Mouse (Mus musculus) kidney, embryonic 14.5 days (tissue): ENCODE data around the gene Psma7. TPM values are rescaled to one million over a fixed set of nuclear protein-coding genes. Genes with fewer than 3 reads are reported as not detected.
A peak's percentile ranks its signal among the peaks of the same experiment; 100 is the strongest.

Source experiments
- ATAC-seq: fragments of 200-750 bp; cut with Nextera tagmentation; 2 replicates; pipeline ENCODE4 v1.8.0; 2017; ENCODE audit warnings: moderate number of reproducible peaks, mild to moderate bottlenecking, moderate TSS enrichment, moderate library complexity; ENCODE audit not compliant: low FRiP score, low TSS enrichment
- H3K27ac ChIP-seq: fragments of 300-500 bp; sonication (generic); 2 replicates; pipeline ENCODE4 v1.5.1; 2014; ENCODE audit warnings: low read depth, mild to moderate bottlenecking, low read length, moderate library complexity, mixed read lengths
- H3K27me3 ChIP-seq: fragments of 300-500 bp; sonication (generic); 2 replicates; pipeline ENCODE4 v1.6.1; 2014; ENCODE audit warnings: mild to moderate bottlenecking, low read length; ENCODE audit not compliant: control insufficient read depth, insufficient read depth
- H3K36me3 ChIP-seq: fragments of 300-500 bp; sonication (generic); 2 replicates; pipeline ENCODE4 v1.6.1; 2014; ENCODE audit warnings: low read length, mixed read lengths; ENCODE audit not compliant: control insufficient read depth, insufficient read depth
- H3K4me1 ChIP-seq: fragments of 300-500 bp; sonication (generic); 2 replicates; pipeline ENCODE4 v1.6.1; 2014; ENCODE audit warnings: low read length, mixed read lengths; ENCODE audit not compliant: control insufficient read depth, insufficient read depth
- H3K4me2 ChIP-seq: fragments of 300-500 bp; sonication (generic); replicated peaks from 2 replicates; pipeline ENCODE4 v1.6.1; 2014; ENCODE audit warnings: low read depth, mild to moderate bottlenecking, low read length
- H3K4me3 ChIP-seq: fragments of 300-500 bp; sonication (generic); 2 replicates; pipeline ENCODE4 v1.5.1; 2014; ENCODE audit warnings: mild to moderate bottlenecking, low read length
- H3K9ac ChIP-seq: fragments of 300-500 bp; sonication (generic); 2 replicates; pipeline ENCODE4 v1.6.1; 2014; ENCODE audit warnings: low read depth, mild to moderate bottlenecking, low read length, moderate library complexity
- H3K9me3 ChIP-seq: fragments of 300-500 bp; sonication (generic); 2 replicates; pipeline ENCODE4 v1.6.1; 2016; ENCODE audit warnings: low read length; ENCODE audit not compliant: control insufficient read depth
- WGBS: fragments of 180-500 bp; shearing (Covaris S2); extraction: QIAGEN DNeasy Blood & Tissue Kit; methylation state at CpG from one replicate; pipeline ENCODE4 v1.1.7; 2014; 5-methylcytosine and 5-hydroxymethylcytosine counted together
- polyA plus RNA-seq: library from polyadenylated mRNA; unstranded; fragments of >200 nt; fragmentation: Nextera tagmentation; extraction: Ambion mirVana; gene quantifications from 2 replicates; pipeline ENCODE4 v1.2.1, GENCODE M21; 2014

The Psma7 gene
- polyA plus RNA-seq, 1 experiment from 2014 or later, result 771 TPM

GRCm38 (mm10) chr2:180072886-180073285 lies 30.7 kb upstream of the Psma7 start:
- ATAC-seq, result no peak
- WGBS, result 94% methylated on average over 7 of the region's 7 CpGs
- Histone ChIP-seq H3K9me3 (no peaks in the 10 kb centered on the region), H3K9ac (no peak overlapping the region), H3K27ac (no peak overlapping the region), H3K4me1 (peaks cover 7% of the 10 kb centered on the region), H3K4me2 (no peak overlapping the region), H3K27me3 (no peaks in the 10 kb centered on the region), H3K4me3 (no peak overlapping the region), H3K36me3 (peaks cover 14% of the 10 kb centered on the region; the same call in 1 of the 2 replicates)

- Histone ChIP-seq H3K9me3 (no peaks in the 10 kb centered on the region), H3K36me3 (peaks cover 12% of the 10 kb centered on the region), H3K4me1 (peaks cover 7% of the 10 kb centered on the region), H3K9ac (peak overlapping the region; percentile 71; the same call in 1 of the 2 replicates), H3K27me3 (no peaks in the 10 kb centered on the region), H3K4me2 (no peak overlapping the region), H3K27ac (no peak overlapping the region), H3K4me3 (no peak overlapping the region)
- WGBS, result 86% methylated on average over 2 of the region's 2 CpGs
- no peak for ATAC-seq
Observed at GRCm38 (mm10) chr2:180071671-180072070, 29.4 kb upstream of the Psma7 start.

GRCm38 (mm10) chr2:180070481-180071453 lies 28.5 kb upstream of the Psma7 start, which contains the start of gene Mtg2:
TSS of gene Mtg2 (plus strand) at chr2:180070588.
- Histone ChIP-seq H3K36me3 (peaks cover 12% of the 10 kb centered on the region), H3K4me2 (peak within 1 kb of the TSS; percentile 86), H3K9ac (peak within 1 kb of the TSS; percentile 71), H3K27me3 (no peaks in the 10 kb centered on the region), H3K27ac (peak within 1 kb of the TSS; percentile 67), H3K4me3 (peak within 1 kb of the TSS; percentile 68), H3K9me3 (no peaks in the 10 kb centered on the region), H3K4me1 (peaks cover 7% of the 10 kb centered on the region)
- ATAC-seq, result peak; percentile 97
- WGBS, result 7% methylated on average over 58 of the region's 58 CpGs

- Histone ChIP-seq H3K9me3 (no peaks in the 10 kb centered on the region), H3K4me3 (peak overlapping the region; percentile 68), H3K9ac (peak overlapping the region; percentile 71), H3K27ac (peak overlapping the region; percentile 67), H3K4me2 (peak overlapping the region; percentile 86), H3K36me3 (peaks cover 12% of the 10 kb centered on the region), H3K4me1 (peaks cover 7% of the 10 kb centered on the region), H3K27me3 (no peaks in the 10 kb centered on the region)
- WGBS, result 34% methylated on average over 20 of the region's 20 CpGs
- ATAC-seq, result peak; percentile 72
Observed at GRCm38 (mm10) chr2:180069770-180070480, 27.7 kb upstream of the Psma7 start.

GRCm38 (mm10) chr2:180063338-180064131 lies 21.3 kb upstream of the Psma7 start:
- no peak overlapping the region for H3K4me3 ChIP-seq
- no peak overlapping the region for H3K9ac ChIP-seq
- H3K4me2 ChIP-seq, result no peak overlapping the region
- WGBS, result 96% methylated on average over 11 of the region's 11 CpGs
- peaks cover 54% of the 10 kb centered on the region for H3K36me3 ChIP-seq
- no peaks in the 10 kb centered on the region for H3K4me1 ChIP-seq
- ATAC-seq, result no peak
- no peaks in the 10 kb centered on the region for H3K9me3 ChIP-seq
- H3K27me3 ChIP-seq, result no peaks in the 10 kb centered on the region
- no peak overlapping the region for H3K27ac ChIP-seq

- Histone ChIP-seq H3K4me2 (no peak overlapping the region), H3K4me3 (no peak overlapping the region), H3K27me3 (no peaks in the 10 kb centered on the region), H3K36me3 (peaks cover 43% of the 10 kb centered on the region), H3K9ac (no peak overlapping the region), H3K4me1 (no peaks in the 10 kb centered on the region), H3K27ac (no peak overlapping the region), H3K9me3 (no peaks in the 10 kb centered on the region)
- no peak for ATAC-seq
- WGBS, result 95% methylated on average over 9 of the region's 9 CpGs
Observed at GRCm38 (mm10) chr2:180053001-180053400, 10.8 kb upstream of the Psma7 start.

GRCm38 (mm10) chr2:180051986-180052733 lies 9.9 kb upstream of the Psma7 start:
- WGBS, result 87% methylated on average over 14 of the region's 14 CpGs
- no peak overlapping the region for H3K4me3 ChIP-seq
- no peaks in the 10 kb centered on the region for H3K4me1 ChIP-seq
- no peak overlapping the region for H3K27ac ChIP-seq
- no peak overlapping the region for H3K9ac ChIP-seq
- no peaks in the 10 kb centered on the region for H3K27me3 ChIP-seq
- no peaks in the 10 kb centered on the region for H3K9me3 ChIP-seq
- no peak overlapping the region for H3K4me2 ChIP-seq
- peaks cover 34% of the 10 kb centered on the region for H3K36me3 ChIP-seq
- ATAC-seq, result no peak

- H3K4me1 ChIP-seq, result no peaks in the 10 kb centered on the region
- no peak overlapping the region for H3K9ac ChIP-seq
- no peak overlapping the region for H3K4me3 ChIP-seq
- no peak overlapping the region for H3K27ac ChIP-seq
- 25% methylated on average over 5 of the region's 5 CpGs for WGBS
- H3K27me3 ChIP-seq, result no peaks in the 10 kb centered on the region
- peaks cover 24% of the 10 kb centered on the region; the same call in 1 of the 2 replicates for H3K36me3 ChIP-seq
- peak; percentile 60 for ATAC-seq
- H3K9me3 ChIP-seq, result no peaks in the 10 kb centered on the region
- no peak overlapping the region for H3K4me2 ChIP-seq
Observed at GRCm38 (mm10) chr2:180050986-180051385, 8.8 kb upstream of the Psma7 start.
